Mouse (Mus musculus) hindbrain, postnatal 0 days (tissue): Measurements from ENCODE around the gene 1700102P08Rik. TPM values are rescaled to one million over a fixed set of nuclear protein-coding genes. Genes with fewer than 3 reads are reported as not detected.
A peak's percentile ranks its signal among the peaks of the same experiment; 100 is the strongest.

Experiments
- ATAC-seq: fragments of 200-750 bp; cut with Nextera tagmentation; 2 replicates; pipeline ENCODE4 v1.8.0; 2017; ENCODE audit warnings: mild to moderate bottlenecking, moderate TSS enrichment, moderate library complexity
- DNase-seq: peaks from one replicate; pipeline ENCODE4 v3.0.0-alpha.2; 2015; ENCODE audit warnings: low spot score
- H3K27ac ChIP-seq: fragments of 300-500 bp; sonication (generic); 2 replicates; pipeline ENCODE4 v1.5.1; 2014; ENCODE audit warnings: mild to moderate bottlenecking
- H3K27me3 ChIP-seq: fragments of 300-500 bp; sonication (generic); 2 replicates; pipeline ENCODE4 v1.6.1; 2014; ENCODE audit warnings: low read length, mixed read lengths; ENCODE audit not compliant: insufficient read depth
- H3K36me3 ChIP-seq: fragments of 300-500 bp; sonication (generic); 2 replicates; pipeline ENCODE4 v1.6.1; 2014; ENCODE audit warnings: low read length, mixed read lengths; ENCODE audit not compliant: insufficient read depth
- H3K4me1 ChIP-seq: fragments of 300-500 bp; sonication (generic); 2 replicates; pipeline ENCODE4 v1.6.1; 2014; ENCODE audit warnings: antibody characterized with exemption, low read length, mixed read lengths; ENCODE audit not compliant: insufficient read depth
- H3K4me2 ChIP-seq: fragments of 300-500 bp; sonication (generic); 2 replicates; pipeline ENCODE4 v1.6.1; 2014; ENCODE audit warnings: low read depth, mild to moderate bottlenecking, low read length, moderate library complexity, mixed read lengths
- H3K4me3 ChIP-seq: fragments of 300-500 bp; sonication (generic); 2 replicates; pipeline ENCODE4 v1.5.1; 2014; ENCODE audit warnings: low read length
- H3K9ac ChIP-seq: fragments of 300-500 bp; sonication (generic); replicated peaks from 2 replicates; pipeline ENCODE4 v1.6.1; 2014; ENCODE audit warnings: mild to moderate bottlenecking, low read length, moderate library complexity, mixed read lengths
- H3K9me3 ChIP-seq: fragments of 300-500 bp; sonication (generic); 2 replicates; pipeline ENCODE4 v1.6.1; 2016; ENCODE audit warnings: low read length, mixed read lengths
- CTCF ChIP-seq: IDR thresholded peaks from 2 replicates; pipeline ENCODE4 v1.5.1; 2016; ENCODE audit warnings: antibody characterized with exemption, control low read depth, low read depth
- WGBS: fragments of 180-500 bp; shearing (Covaris S2); extraction: QIAGEN DNeasy Blood & Tissue Kit; methylation state at CpG from one replicate; pipeline ENCODE4 v1.1.7; 2014; 5-methylcytosine and 5-hydroxymethylcytosine counted together
- polyA plus RNA-seq: library from polyadenylated mRNA; unstranded; fragments of >200 nt; fragmentation: Nextera tagmentation; extraction: Ambion mirVana; gene quantifications from 2 replicates; pipeline ENCODE4 v1.2.1, GENCODE M21; 2015
- total RNA-seq: library from RNA; depleted of rRNA; stranded (reverse); fragments of >200 nt; gene quantifications from 2 replicates; pipeline ENCODE4 v1.2.3, GENCODE M21; 2014

The 1700102P08Rik gene
- total and polyA plus RNA-seq, 2 experiments from 2014 or later: 0.61 to 2.8 TPM

- ATAC-seq: no peak
These were observed 3.4 kb upstream of the 1700102P08Rik start for GRCm38 (mm10) chr9:108389220-108389619.

DNA sequence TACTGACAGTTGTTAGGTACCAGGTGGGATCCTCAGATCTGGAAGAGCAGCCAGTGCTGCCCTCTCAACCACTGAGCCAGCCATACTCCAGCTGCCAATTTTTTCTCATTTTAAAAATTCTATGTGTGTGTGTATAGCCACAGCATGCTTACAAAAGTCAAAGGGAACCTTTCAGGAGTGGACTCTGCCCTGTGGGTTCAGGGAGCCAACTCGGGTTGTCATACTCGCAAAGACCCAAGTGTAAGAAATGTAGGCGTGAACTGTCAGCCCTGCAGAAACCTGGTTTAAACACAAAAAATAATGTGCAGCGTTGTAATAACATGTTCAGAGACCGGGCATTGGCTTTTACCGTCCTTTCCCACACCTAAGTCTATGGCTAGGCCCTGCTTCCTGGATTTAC, 1.6 kb downstream of the 1700102P08Rik start:
- H3K36me3 ChIP-seq: peaks cover 20% of the 10 kb centered on the region
- H3K4me2 ChIP-seq: no peak overlapping the region
- H3K4me3 ChIP-seq: no peak overlapping the region
- TF ChIP-seq CTCF: no peak
- ATAC-seq (no peak), DNase-seq (no peak)
- H3K27ac ChIP-seq: no peak overlapping the region
- H3K27me3 ChIP-seq: no peaks in the 10 kb centered on the region
- no peaks in the 10 kb centered on the region for H3K9me3 ChIP-seq
- no peak overlapping the region for H3K9ac ChIP-seq
- WGBS: 96% methylated on average over 6 of the region's 6 CpGs
- no peaks in the 10 kb centered on the region for H3K4me1 ChIP-seq

More at GRCm38 (mm10) chr9:108389220-108389619, 3.4 kb upstream of the 1700102P08Rik start:
- H3K4me2 ChIP-seq: no peak overlapping the region
- H3K4me3 ChIP-seq: no peak overlapping the region
- no peak for TF ChIP-seq CTCF
- peaks cover 60% of the 10 kb centered on the region for H3K36me3 ChIP-seq
- no peaks in the 10 kb centered on the region for H3K27me3 ChIP-seq
- no peaks in the 10 kb centered on the region for H3K9me3 ChIP-seq
- H3K4me1 ChIP-seq: no peaks in the 10 kb centered on the region
- H3K9ac ChIP-seq: no peak overlapping the region
- no peak for DNase-seq
- 77% methylated on average over 6 of the region's 6 CpGs for WGBS
- no peak overlapping the region for H3K27ac ChIP-seq

DNA sequence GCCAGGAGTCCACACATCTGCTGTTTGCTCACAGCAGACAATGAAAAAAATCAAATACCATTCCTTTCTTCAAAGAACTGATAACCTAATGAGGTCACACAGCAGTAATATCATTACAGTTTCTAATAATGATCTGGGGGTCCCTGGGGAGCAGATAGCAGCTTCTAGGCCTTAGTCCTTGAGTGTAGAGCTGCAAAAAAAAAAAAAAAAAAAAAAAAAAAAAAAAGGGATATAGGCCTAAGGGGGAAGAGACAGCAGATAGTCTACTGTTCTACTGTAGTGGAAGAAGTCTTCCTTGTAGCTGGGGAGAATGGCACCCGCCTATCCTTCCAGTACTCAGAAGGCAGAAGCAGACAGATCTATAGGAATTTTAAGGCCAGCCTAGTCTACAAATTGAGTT, 2.8 kb downstream of the 1700102P08Rik start:
- Histone ChIP-seq H3K36me3 (peaks cover 14% of the 10 kb centered on the region), H3K27ac (no peak overlapping the region), H3K27me3 (no peaks in the 10 kb centered on the region), H3K4me1 (no peaks in the 10 kb centered on the region), H3K9me3 (no peaks in the 10 kb centered on the region), H3K9ac (no peak overlapping the region), H3K4me2 (no peak overlapping the region), H3K4me3 (no peak overlapping the region)
- 82% methylated on average over 1 of the region's 1 CpGs for WGBS
- ATAC-seq: no peak
- TF ChIP-seq CTCF: no peak
- no peak for DNase-seq

- Histone ChIP-seq H3K27ac (no peak overlapping the region), H3K27me3 (no peaks in the 10 kb centered on the region), H3K9ac (no peak overlapping the region), H3K9me3 (no peaks in the 10 kb centered on the region), H3K4me1 (peaks cover 7% of the 10 kb centered on the region; the same call in 1 of the 2 replicates), H3K4me3 (no peak overlapping the region), H3K4me2 (no peak overlapping the region), H3K36me3 (no peaks in the 10 kb centered on the region; the same call in 1 of the 2 replicates)
- TF ChIP-seq CTCF: no peak
- no peak for DNase-seq
- no peak for ATAC-seq
- WGBS: 94% methylated on average over 3 of the region's 3 CpGs
These were observed 5.7 kb downstream of the 1700102P08Rik start for GRCm38 (mm10) chr9:108398324-108398723.

DNA sequence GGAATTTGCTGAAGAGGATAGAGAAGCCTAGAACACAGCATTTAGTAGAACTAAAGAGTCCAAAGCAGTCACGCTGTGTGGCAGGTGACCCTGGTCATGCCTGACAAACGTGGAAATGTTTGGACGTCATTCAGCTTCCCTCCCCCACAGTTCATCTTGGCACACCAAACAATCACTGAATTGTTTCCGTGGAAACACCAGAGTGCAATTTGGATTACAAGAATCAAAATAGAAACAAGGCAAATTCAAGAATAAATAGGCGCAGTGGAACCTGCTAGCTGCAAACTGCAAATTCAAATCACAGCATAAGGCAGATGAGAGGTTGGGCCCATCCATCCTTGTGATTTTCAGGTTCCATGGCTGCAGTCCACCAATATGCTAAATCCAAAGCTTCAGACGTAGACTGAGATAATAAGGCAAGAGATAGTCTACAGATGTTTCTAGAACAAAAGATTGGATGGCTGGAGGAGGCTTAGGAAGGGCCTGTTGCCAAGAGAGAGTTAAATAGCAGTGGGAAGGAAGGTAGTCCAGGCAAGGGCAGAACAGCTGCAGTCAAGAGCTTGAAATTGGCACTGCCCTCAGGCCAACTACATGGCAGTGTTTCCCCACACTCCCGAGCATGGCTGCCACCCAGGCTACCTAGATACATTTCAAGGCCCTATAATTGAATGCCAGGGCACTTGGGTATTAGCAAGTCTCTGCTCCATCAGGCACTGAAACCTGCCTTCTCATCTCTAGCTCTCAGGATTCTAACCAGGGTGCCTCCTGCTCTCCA, 8.8 kb downstream of the 1700102P08Rik start:
- Histone ChIP-seq H3K27ac (peak overlapping the region; percentile 1), H3K9me3 (no peaks in the 10 kb centered on the region), H3K9ac (no peak overlapping the region), H3K4me3 (no peak overlapping the region), H3K36me3 (no peaks in the 10 kb centered on the region), H3K4me2 (no peak overlapping the region), H3K4me1 (peaks cover 7% of the 10 kb centered on the region; the same call in 1 of the 2 replicates), H3K27me3 (no peaks in the 10 kb centered on the region)
- DNase-seq: peak; percentile 69
- ATAC-seq: peak; percentile 49; the same call in 1 of the 2 replicates
- WGBS: 19% methylated on average over 7 of the region's 7 CpGs
- no peak for TF ChIP-seq CTCF

GRCm38 (mm10) chr9:108403081-108403480, 10.5 kb downstream of the 1700102P08Rik start:
- Histone ChIP-seq H3K9me3 (no peaks in the 10 kb centered on the region), H3K4me2 (no peak overlapping the region), H3K27me3 (no peaks in the 10 kb centered on the region), H3K9ac (no peak overlapping the region), H3K4me1 (peaks cover 7% of the 10 kb centered on the region; the same call in 1 of the 2 replicates), H3K4me3 (no peak overlapping the region), H3K27ac (no peak overlapping the region), H3K36me3 (no peaks in the 10 kb centered on the region)
- WGBS: 89% methylated on average over 4 of the region's 4 CpGs
- DNase-seq (no peak), ATAC-seq (no peak)
- no peak for TF ChIP-seq CTCF

GRCm38 (mm10) chr9:108404451-108404850, 11.8 kb downstream of the 1700102P08Rik start:
- no peak overlapping the region for H3K27ac ChIP-seq
- WGBS: 84% methylated on average over 8 of the region's 8 CpGs
- TF ChIP-seq CTCF: no peak
- no peak overlapping the region for H3K4me2 ChIP-seq
- no peak for ATAC-seq
- H3K9ac ChIP-seq: no peak overlapping the region
- no peaks in the 10 kb centered on the region for H3K9me3 ChIP-seq
- H3K27me3 ChIP-seq: no peaks in the 10 kb centered on the region
- DNase-seq: no peak
- H3K4me3 ChIP-seq: no peak overlapping the region
- no peaks in the 10 kb centered on the region for H3K36me3 ChIP-seq
- peaks cover 7% of the 10 kb centered on the region; the same call in 1 of the 2 replicates for H3K4me1 ChIP-seq
